Mouse (Mus musculus) T-helper 2 cell (primary cell): ENCODE measurements around the gene BC030867.

Source experiments
- in situ Hi-C: fragments of 300-600 bp; cut with MboI, MseI; formaldehyde crosslinking; loops from one replicate; pipeline ENCODE4 v1.15.1; 2025; ENCODE audit warnings: high pct_unique_total_duplicates

The BC030867 gene

GRCm38 (mm10) chr11:102289511-102290100, 40.9 kb downstream of the BC030867 start:
- in situ Hi-C loops: loop anchor here (10.0 kb wide), 1 partner anchor 145 kb away; the partner anchor contains the start of gene Grn

- in situ Hi-C loops: loop anchor here (10.0 kb wide), 1 partner anchor 145 kb away; the partner anchor contains the start of gene Grn
These were observed 41.5 kb downstream of the BC030867 start for GRCm38 (mm10) chr11:102290141-102290540.

DNA sequence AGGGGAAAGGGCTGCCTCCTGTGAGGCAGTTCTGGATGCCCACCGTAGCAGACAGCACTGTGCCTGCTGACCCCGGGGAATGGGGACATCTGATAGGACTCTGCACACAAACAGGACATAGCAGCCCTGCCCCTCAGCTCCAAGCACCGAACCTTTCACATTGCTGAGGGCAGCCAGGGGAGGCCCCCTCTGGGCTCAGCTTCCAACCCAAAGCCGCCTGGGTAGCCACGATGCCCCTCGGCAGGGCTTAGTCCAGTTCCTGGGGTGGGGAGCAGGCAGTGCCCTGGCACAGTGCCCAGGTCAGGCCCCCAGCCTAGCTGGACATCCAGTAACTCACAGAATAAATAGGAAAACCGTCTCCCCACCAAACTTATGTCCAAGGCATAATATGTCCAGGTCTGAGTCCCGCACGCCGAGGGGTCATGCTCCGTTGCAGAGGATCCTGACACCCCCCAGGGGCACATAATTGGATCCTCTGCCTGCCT, 42.4 kb downstream of the BC030867 start:
- in situ Hi-C loops: loop anchor here (10.0 kb wide), 1 partner anchor 144 kb away; the partner anchor contains the start of gene Grn

DNA sequence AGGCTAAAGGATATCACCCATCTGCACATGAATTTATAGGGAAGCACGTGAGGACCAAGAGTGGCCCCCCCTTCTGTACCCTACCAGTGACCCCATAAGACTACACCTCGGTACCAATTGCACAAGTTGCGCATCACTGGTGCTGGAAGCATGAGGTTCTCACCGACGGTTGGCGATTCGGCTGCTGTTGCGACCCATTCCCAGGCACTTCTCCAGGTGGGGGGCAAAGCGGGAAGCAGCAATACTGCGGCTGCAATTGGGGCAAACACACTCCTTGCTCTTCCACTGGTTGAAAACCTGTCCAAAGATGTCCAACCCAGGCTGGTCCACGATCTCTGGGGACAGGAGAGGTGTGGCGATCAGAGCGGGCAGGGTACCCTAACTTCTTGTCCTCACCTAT, 45.3 kb downstream of the BC030867 start:
- in situ Hi-C loops: loop anchor here (10.0 kb wide), 1 partner anchor 141 kb away; the partner anchor contains the start of gene Grn

GRCm38 (mm10) chr11:102294416-102294815, 45.7 kb downstream of the BC030867 start:
- in situ Hi-C loops: loop anchor here (10.0 kb wide), 1 partner anchor 140 kb away; the partner anchor contains the start of gene Grn

DNA sequence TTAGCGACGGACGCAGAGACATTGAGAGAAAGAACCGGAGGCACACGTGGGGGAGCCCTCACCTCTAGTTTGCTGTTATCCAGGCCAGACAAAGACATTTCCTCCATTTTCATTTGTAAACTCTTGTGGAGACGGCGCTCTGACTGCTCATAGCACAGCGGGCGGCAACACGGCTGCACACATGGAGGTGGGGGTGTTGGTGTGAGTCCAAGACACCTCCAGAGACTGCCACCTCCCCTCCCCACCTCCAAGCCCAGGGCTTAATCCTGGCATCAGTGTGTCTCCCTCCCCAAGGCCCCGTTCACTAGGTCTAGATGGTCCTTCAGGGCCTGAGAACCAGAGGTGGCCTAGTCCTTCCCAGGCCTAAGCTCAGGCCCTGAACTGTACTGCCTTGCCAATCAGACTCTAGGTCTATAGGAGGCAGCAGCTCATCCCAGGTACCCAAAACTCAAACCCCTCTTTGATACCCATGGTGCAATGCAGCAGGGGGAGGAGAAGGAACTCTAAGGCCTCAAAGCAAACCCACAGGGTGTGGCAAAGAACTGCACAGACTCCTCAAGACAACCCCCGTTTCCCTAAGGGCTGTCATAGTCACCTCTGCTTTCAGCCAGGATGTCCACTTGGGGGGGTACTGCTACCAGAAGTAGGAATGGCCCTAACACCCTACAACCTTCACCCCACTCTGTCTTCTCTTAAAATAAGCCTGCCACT, 46.4 kb downstream of the BC030867 start:
- in situ Hi-C loops: loop anchor here (10.0 kb wide), 1 partner anchor 140 kb away; the partner anchor contains the start of gene Grn

DNA sequence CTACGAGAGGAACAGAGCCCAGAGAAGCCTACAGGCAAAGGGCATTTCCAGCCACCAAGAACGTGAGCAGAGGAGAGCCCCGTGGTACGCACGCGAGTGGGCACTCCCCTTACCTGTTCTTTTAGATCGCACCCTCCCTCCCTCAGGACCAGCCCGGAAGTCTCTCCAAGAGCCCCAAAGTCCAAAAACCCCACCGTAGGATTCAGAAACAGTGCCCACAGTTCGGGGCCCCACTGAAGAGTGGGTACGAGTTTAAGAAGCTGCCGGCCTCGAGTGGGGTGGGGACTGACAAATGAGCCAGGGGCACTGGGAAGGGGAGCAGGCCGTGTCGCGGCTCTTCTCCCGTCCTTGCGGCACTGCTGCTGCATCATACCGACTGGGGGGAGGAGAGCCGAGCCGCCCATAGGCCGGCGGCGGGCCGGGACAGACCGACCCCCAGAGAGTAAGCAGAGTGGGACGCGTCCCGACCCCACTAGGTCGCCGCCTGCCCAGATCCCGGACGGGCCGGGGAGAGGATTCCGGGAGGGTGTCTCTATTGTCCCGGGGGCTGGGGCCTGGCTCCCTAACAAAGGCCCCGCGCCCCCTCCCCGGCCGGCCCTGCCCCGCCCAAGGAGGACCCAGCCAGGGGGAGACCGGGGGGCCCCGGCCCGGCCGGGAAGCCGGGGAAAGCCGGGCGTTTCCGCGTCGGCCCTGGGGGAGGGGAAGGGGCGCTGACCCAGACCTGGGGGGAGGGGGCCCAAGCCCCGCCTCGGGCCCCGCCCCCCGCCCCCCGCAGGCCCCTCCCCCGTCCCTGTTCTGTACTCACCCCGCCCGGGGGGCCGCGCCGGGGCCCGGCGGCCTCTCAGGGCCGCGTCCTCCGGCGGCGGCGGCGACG, 47.2 kb downstream of the BC030867 start:
- in situ Hi-C loops: loop anchor here (10.0 kb wide), 1 partner anchor 139 kb away; the partner anchor contains the start of gene Grn

DNA sequence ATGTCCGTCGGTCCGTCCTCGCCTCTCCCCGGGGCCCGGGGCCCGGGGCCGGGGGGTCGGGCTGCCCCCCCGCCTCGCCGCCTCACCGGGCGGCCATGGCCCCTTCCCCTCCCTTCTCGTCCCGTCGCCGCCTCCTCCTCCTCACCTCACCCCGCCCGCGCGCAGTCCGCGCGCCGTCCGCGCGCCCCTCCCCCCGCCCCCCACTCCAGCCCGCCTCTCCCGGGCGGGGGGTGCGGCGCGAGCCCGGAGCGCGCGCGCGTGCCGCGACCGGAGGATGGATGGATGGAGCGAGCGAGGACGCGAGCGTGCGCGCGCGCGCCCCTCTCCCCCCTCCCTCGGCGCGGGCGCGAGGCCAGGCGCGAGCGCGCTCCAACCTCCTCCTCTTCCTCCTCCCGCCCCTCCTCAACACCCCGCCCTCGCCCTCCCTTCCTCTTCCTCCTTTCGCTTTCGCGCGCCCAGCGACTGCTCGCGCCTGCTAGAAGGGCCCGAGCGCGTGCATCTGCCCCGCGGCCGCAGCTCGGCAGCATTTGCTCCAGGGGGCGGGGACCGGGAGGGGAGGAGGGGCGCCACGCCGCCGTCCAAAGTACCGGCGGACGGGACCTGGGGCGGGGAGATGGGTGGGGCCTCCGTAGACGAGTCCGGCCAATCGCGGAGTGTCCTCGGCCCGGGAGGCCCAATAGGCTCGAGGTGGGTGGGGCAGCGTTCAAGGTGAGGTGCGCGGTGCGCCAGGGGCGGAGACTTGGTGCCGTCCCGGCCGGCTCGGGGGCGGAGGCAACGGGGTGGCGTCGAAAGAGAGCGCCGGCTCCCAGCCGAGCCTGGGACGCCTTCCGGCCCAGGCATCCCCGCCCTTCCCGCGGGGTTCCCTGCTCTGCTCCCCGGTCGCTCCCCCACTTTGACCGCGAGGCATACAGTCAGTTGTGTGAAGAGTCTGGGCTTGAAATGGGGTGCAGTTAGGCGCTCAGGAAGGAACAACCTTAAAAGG, 48.1 kb downstream of the BC030867 start, which contains the start of gene Atxn7l3:
Atxn7l3 (minus strand) TSS at position 141 of the 982 bp plus-strand sequence.
- in situ Hi-C loops: loop anchor here (10.0 kb wide), 1 partner anchor 138 kb away; the partner anchor contains the start of gene Grn

GRCm38 (mm10) chr11:102297577-102298556, 49.2 kb downstream of the BC030867 start:
- in situ Hi-C loops: loop anchor here (10.0 kb wide), 1 partner anchor 137 kb away; the partner anchor contains the start of gene Grn

GRCm38 (mm10) chr11:102299839-102300238, 51.2 kb downstream of the BC030867 start:
- in situ Hi-C loops: loop anchor here (10.0 kb wide), 1 partner anchor 135 kb away; the partner anchor contains the start of gene Grn

DNA sequence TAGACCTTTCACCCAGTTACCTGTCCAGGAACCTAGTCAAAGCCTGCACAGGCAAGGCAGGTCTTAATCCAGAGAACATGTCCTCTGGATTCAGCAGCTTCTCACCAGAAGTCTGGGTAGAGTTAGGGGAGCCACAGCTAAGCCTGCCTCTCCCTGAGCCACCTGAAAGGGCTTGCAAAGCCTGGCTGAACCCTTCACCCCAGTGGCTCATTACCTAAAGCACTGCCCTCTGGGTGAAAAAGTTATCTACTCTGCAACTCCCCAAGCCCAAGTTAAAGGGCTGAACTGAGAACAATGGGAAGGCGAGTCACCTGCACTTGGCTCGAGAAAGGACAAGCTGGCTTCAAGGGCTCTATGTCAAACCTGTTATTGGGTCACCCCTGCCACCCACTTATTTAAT, 55.5 kb downstream of the BC030867 start:
- in situ Hi-C loops: no loop called here

- in situ Hi-C loops: no loop called here
These were observed 56.7 kb downstream of the BC030867 start for GRCm38 (mm10) chr11:102305359-102305758.

DNA sequence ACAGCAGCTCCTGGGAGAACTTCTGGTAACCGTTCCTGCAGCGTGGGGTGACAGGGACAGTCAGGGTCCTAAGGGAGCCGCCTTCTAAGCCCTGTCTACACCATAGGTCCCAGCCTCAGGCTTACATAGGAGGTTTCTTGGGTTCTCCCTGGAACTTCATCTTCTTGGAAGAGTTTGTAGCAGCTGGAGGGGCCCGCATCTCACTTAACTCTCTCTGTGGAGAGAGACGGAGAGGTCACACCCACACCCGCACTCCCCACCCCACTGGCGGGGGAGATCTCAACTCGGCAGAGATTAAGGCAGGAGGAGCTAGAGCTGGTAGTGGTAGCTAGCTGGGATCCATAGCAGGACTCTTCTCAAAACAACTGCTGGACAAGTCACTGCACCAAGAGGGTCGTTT, 59.4 kb downstream of the BC030867 start:
- in situ Hi-C loops: no loop called here

- in situ Hi-C loops: no loop called here
These were observed 60.3 kb downstream of the BC030867 start for GRCm38 (mm10) chr11:102308979-102309378.

GRCm38 (mm10) chr11:102309821-102310617, 61.3 kb downstream of the BC030867 start:
- in situ Hi-C loops: no loop called here

GRCm38 (mm10) chr11:102310768-102311695, 62.4 kb downstream of the BC030867 start:
- in situ Hi-C loops: no loop called here

DNA sequence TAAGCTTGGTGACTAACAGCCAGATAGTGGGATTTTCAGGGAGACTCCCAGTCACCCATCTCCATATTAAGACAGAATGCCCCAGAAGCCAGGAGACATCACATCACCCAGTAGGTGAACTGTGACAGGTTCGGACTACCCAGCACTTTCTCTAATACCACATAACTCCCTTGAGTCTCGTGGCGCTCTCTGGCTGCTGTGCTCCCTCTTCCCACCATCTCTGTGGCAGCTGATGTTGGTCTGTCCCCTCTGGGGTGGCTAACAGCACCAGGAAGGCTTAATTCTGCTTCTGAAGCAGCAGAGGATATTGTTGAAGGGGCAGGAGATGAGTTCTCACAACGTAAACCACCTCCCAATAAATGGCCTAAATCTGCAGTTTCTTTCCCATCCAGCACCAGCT, 63.3 kb downstream of the BC030867 start:
- in situ Hi-C loops: no loop called here
